Mouse (Mus musculus) stomach, embryonic 15.5 days (tissue): ENCODE results near the gene Sorcs2. TPM values are rescaled to one million over a fixed set of nuclear protein-coding genes. Genes with fewer than 3 reads are reported as not detected.
A peak's percentile ranks its signal among the peaks of the same experiment; 100 is the strongest.

Experiments
- ATAC-seq: fragments of 200-750 bp; cut with Nextera tagmentation; 2 replicates; pipeline ENCODE4 v1.8.0; 2017; ENCODE audit warnings: low read depth, moderate number of reproducible peaks, moderate TSS enrichment; ENCODE audit not compliant: insufficient read depth, low FRiP score
- H3K27ac ChIP-seq: fragments of 300-500 bp; sonication (generic); 2 replicates; pipeline ENCODE4 v1.5.1; 2015; ENCODE audit warnings: mild to moderate bottlenecking, inconsistent platforms
- H3K27me3 ChIP-seq: fragments of 300-500 bp; sonication (generic); replicated peaks from 2 replicates; pipeline ENCODE4 v1.6.1; 2015; ENCODE audit warnings: inconsistent platforms
- H3K36me3 ChIP-seq: fragments of 300-500 bp; sonication (generic); 2 replicates; pipeline ENCODE4 v1.6.1; 2015; ENCODE audit warnings: inconsistent platforms
- H3K4me1 ChIP-seq: fragments of 300-500 bp; sonication (generic); 2 replicates; pipeline ENCODE4 v1.6.1; 2015; ENCODE audit warnings: inconsistent platforms
- H3K4me2 ChIP-seq: fragments of 300-500 bp; sonication (generic); 2 replicates; pipeline ENCODE4 v1.6.1; 2015; ENCODE audit warnings: mild to moderate bottlenecking, inconsistent platforms
- H3K4me3 ChIP-seq: fragments of 300-500 bp; sonication (generic); replicated peaks from 2 replicates; pipeline ENCODE4 v1.5.1; 2015; ENCODE audit warnings: inconsistent platforms
- H3K9ac ChIP-seq: fragments of 300-500 bp; sonication (generic); 2 replicates; pipeline ENCODE4 v1.6.1; 2015; ENCODE audit warnings: inconsistent platforms
- H3K9me3 ChIP-seq: fragments of 300-500 bp; sonication (generic); 2 replicates; pipeline ENCODE4 v1.6.1; 2016; ENCODE audit warnings: inconsistent platforms
- WGBS: fragments of 180-500 bp; shearing (Covaris S2); methylation state at CpG from one replicate; pipeline ENCODE4 v1.1.7; 2015; 5-methylcytosine and 5-hydroxymethylcytosine counted together
- polyA plus RNA-seq: library from polyadenylated mRNA; unstranded; fragments of >200 nt; fragmentation: Nextera tagmentation; extraction: Ambion mirVana; gene quantifications from 2 replicates; pipeline ENCODE4 v1.2.1, GENCODE M21; 2015

Gene Sorcs2
- polyA plus RNA-seq, 1 experiment from 2014 or later, result 13.7 TPM

- 53% methylated on average over 5 of the region's 5 CpGs for WGBS
- no peaks in the 10 kb centered on the region for H3K9me3 ChIP-seq
- no peak for ATAC-seq
Measured at GRCm38 (mm10) chr5:36291191-36291590, 106.7 kb downstream of the Sorcs2 start.

GRCm38 (mm10) chr5:36285405-36285804, 112.5 kb downstream of the Sorcs2 start:
- Histone ChIP-seq H3K4me1 (no peaks in the 10 kb centered on the region), H3K36me3 (no peaks in the 10 kb centered on the region), H3K9me3 (no peaks in the 10 kb centered on the region), H3K9ac (no peak overlapping the region), H3K4me3 (no peak overlapping the region), H3K27ac (no peak overlapping the region), H3K4me2 (no peak overlapping the region), H3K27me3 (no peaks in the 10 kb centered on the region)
- 61% methylated on average over 10 of the region's 10 CpGs for WGBS
- no peak for ATAC-seq

More at GRCm38 (mm10) chr5:36291191-36291590, 106.7 kb downstream of the Sorcs2 start:
- Histone ChIP-seq H3K9ac (no peak overlapping the region), H3K4me2 (no peak overlapping the region), H3K27me3 (no peaks in the 10 kb centered on the region), H3K4me1 (0 out of 2 replicates have a peak, but pooled peaks cover 6% of the 10 kb centered on the region), H3K4me3 (no peak overlapping the region), H3K36me3 (no peaks in the 10 kb centered on the region), H3K27ac (no peak overlapping the region)

GRCm38 (mm10) chr5:36279896-36280295, 118.0 kb downstream of the Sorcs2 start:
- H3K36me3 ChIP-seq, result no peaks in the 10 kb centered on the region
- no peaks in the 10 kb centered on the region for H3K9me3 ChIP-seq
- 78% methylated on average over 12 of the region's 12 CpGs for WGBS
- H3K27me3 ChIP-seq, result no peaks in the 10 kb centered on the region
- H3K4me2 ChIP-seq, result no peak overlapping the region
- ATAC-seq, result no peak
- H3K9ac ChIP-seq, result no peak overlapping the region
- H3K4me3 ChIP-seq, result no peak overlapping the region
- H3K27ac ChIP-seq, result no peak overlapping the region
- H3K4me1 ChIP-seq, result 0 out of 2 replicates have a peak, but pooled peaks cover 3% of the 10 kb centered on the region

GRCm38 (mm10) chr5:36274684-36275394, 123.1 kb downstream of the Sorcs2 start:
- H3K36me3 ChIP-seq, result no peaks in the 10 kb centered on the region
- 0 out of 2 replicates have a peak, but pooled peaks cover 3% of the 10 kb centered on the region for H3K4me1 ChIP-seq
- H3K27ac ChIP-seq, result no peak overlapping the region
- H3K4me2 ChIP-seq, result no peak overlapping the region
- H3K27me3 ChIP-seq, result no peaks in the 10 kb centered on the region
- no peak overlapping the region for H3K9ac ChIP-seq
- H3K4me3 ChIP-seq, result no peak overlapping the region
- no peak for ATAC-seq
- H3K9me3 ChIP-seq, result no peaks in the 10 kb centered on the region
- 73% methylated on average over 6 of the region's 6 CpGs for WGBS

GRCm38 (mm10) chr5:36267194-36267769, 130.7 kb downstream of the Sorcs2 start:
- WGBS, result 88% methylated on average over 3 of the region's 3 CpGs
- Histone ChIP-seq H3K9me3 (no peaks in the 10 kb centered on the region), H3K4me3 (no peak overlapping the region), H3K9ac (no peak overlapping the region), H3K4me2 (no peak overlapping the region), H3K27ac (no peak overlapping the region), H3K36me3 (no peaks in the 10 kb centered on the region), H3K27me3 (no peaks in the 10 kb centered on the region), H3K4me1 (0 out of 2 replicates have a peak, but pooled peaks cover 6% of the 10 kb centered on the region)
- ATAC-seq, result no peak

GRCm38 (mm10) chr5:36260862-36261261, 137.1 kb downstream of the Sorcs2 start:
- Histone ChIP-seq H3K27ac (0 out of 2 replicates have a peak overlapping the region, but pooled peaks have one; percentile 26), H3K9me3 (no peaks in the 10 kb centered on the region), H3K27me3 (no peaks in the 10 kb centered on the region), H3K36me3 (no peaks in the 10 kb centered on the region), H3K9ac (no peak overlapping the region), H3K4me3 (no peak overlapping the region), H3K4me2 (no peak overlapping the region), H3K4me1 (peaks cover 14% of the 10 kb centered on the region)
- WGBS, result 42% methylated on average over 12 of the region's 12 CpGs
- no peak for ATAC-seq

GRCm38 (mm10) chr5:36259691-36260124, 138.2 kb downstream of the Sorcs2 start:
- Histone ChIP-seq H3K9ac (no peak overlapping the region), H3K27ac (no peak overlapping the region), H3K36me3 (no peaks in the 10 kb centered on the region), H3K4me3 (no peak overlapping the region), H3K9me3 (no peaks in the 10 kb centered on the region), H3K4me1 (peaks cover 15% of the 10 kb centered on the region), H3K27me3 (no peaks in the 10 kb centered on the region), H3K4me2 (no peak overlapping the region)
- peak; percentile 30; the same call in 1 of the 2 replicates for ATAC-seq
- 42% methylated on average over 6 of the region's 6 CpGs for WGBS

- H3K27ac ChIP-seq, result no peak overlapping the region
- no peak overlapping the region for H3K4me2 ChIP-seq
- no peaks in the 10 kb centered on the region for H3K9me3 ChIP-seq
- H3K4me1 ChIP-seq, result peaks cover 25% of the 10 kb centered on the region
- ATAC-seq, result no peak
- no peak overlapping the region for H3K9ac ChIP-seq
- WGBS, result 82% methylated on average over 12 of the region's 12 CpGs
- no peaks in the 10 kb centered on the region for H3K36me3 ChIP-seq
- H3K27me3 ChIP-seq, result no peaks in the 10 kb centered on the region
- no peak overlapping the region for H3K4me3 ChIP-seq
Measured at GRCm38 (mm10) chr5:36258387-36259181, 139.4 kb downstream of the Sorcs2 start.

- H3K4me2 ChIP-seq, result no peak overlapping the region
- H3K36me3 ChIP-seq, result no peaks in the 10 kb centered on the region
- no peak for ATAC-seq
- WGBS, result 88% methylated on average over 5 of the region's 5 CpGs
- no peak overlapping the region for H3K27ac ChIP-seq
- peaks cover 25% of the 10 kb centered on the region for H3K4me1 ChIP-seq
- H3K27me3 ChIP-seq, result no peaks in the 10 kb centered on the region
- H3K9ac ChIP-seq, result no peak overlapping the region
- no peaks in the 10 kb centered on the region for H3K9me3 ChIP-seq
- H3K4me3 ChIP-seq, result no peak overlapping the region
Measured at GRCm38 (mm10) chr5:36257008-36257407, 140.9 kb downstream of the Sorcs2 start.

- Histone ChIP-seq H3K36me3 (no peaks in the 10 kb centered on the region), H3K4me3 (no peak overlapping the region), H3K9me3 (no peaks in the 10 kb centered on the region), H3K27me3 (no peaks in the 10 kb centered on the region), H3K27ac (no peak overlapping the region; the same call in 1 of the 2 replicates), H3K4me2 (no peak overlapping the region), H3K9ac (no peak overlapping the region), H3K4me1 (peaks cover 20% of the 10 kb centered on the region)
- ATAC-seq, result no peak
- 56% methylated on average over 18 of the region's 18 CpGs for WGBS
Measured at GRCm38 (mm10) chr5:36254642-36255516, 143.1 kb downstream of the Sorcs2 start.
